Mouse (Mus musculus) kidney, adult 18-20 months (tissue): ENCODE results near the gene Tlr5.

Source experiments
- DNase-seq: peaks from one replicate; pipeline ENCODE4 v3.0.0; 2021

Gene Tlr5

DNA sequence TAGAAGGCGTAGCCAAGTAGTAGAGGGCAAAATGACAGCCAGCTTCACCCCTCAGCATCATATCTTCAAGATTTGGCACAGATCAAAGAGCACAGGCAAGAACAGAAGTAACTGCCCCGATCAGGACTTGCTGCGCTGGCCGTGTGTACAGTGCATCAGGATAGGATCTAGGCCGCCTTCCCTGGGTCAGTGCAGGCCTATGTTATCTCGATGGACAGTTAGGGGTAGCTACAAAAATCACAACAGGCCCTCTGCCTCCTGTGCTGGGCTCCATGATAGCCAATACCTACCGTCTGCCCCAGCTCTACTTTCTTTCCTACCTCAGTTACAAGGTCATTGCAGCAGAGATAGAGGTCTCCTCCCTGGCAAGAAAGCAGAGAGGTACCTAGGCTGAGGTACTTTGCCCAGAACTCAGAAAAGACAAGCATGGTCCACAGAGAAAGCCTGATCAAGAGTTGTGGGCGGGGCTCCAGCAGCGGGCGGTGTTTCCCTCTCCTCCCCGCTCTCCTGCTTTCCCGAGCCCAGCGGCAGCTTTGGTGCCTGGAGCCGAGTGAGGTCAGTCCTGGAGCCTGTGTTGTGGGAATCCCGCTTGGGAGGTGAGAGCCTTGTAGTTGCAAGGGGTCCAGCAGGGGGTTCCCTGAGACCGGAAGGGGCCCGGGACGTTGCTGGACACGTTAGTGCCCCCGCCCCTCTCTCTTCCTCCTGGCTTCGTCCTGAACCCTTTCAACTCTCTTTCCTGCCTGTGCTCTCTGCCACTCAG is at the start of gene Tlr5:
Gene Tlr5 (plus strand): TSS at position 502 of the 760 bp plus-strand sequence.
- DNase-seq = peak; percentile 57

DNA sequence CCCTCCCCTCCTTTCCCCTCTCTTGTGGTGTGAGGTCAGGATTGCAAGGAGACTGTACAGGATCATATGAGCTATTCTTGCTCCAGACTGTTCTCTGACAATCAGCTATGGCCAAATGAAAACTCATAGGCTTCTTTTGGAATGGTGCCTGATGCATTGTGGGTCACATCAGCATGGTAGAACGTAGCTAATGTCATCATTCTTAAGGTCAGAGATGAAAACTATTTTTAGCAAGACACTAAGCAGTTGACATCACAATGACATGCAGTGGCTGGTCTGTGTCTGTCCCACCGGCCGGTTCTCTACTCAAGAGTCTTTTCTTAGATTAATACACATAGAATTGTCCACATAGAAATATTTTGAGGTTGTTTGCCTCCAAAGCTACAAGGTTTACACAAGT is 48.9 kb upstream of the Tlr5 start:
- no peak for DNase-seq

GRCm38 (mm10) chr1:182908050-182909036 is 46.2 kb upstream of the Tlr5 start:
- peak; percentile 79 for DNase-seq

- DNase-seq = no peak
Measured at GRCm38 (mm10) chr1:182909066-182909465, 45.5 kb upstream of the Tlr5 start.

DNA sequence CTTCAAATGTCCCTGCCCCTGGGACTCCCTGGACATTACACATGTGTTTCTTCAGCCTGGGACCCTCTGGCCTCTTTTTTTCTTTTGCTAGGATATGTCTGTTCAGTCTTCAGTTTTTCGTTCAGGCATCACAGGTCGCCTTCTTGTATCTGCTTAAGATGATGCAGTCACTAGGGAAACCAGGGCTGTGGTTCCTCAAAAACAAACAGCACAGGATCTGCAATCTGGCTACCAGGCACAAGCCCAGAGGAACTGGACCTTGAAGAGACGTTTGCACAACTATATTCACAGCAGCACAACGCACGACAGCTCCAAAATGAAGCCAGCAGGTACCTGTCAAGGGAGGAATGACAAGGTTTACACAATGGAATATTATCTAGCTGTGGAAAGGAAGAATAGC is 45.0 kb upstream of the Tlr5 start:
- DNase-seq = no peak

- DNase-seq = no peak
Measured at GRCm38 (mm10) chr1:182912591-182912990, 42.0 kb upstream of the Tlr5 start.

GRCm38 (mm10) chr1:182914121-182914908 is 40.3 kb upstream of the Tlr5 start:
- DNase-seq = no peak

GRCm38 (mm10) chr1:182916166-182916565 is 38.4 kb upstream of the Tlr5 start:
- no peak for DNase-seq

GRCm38 (mm10) chr1:182918718-182919346 is 35.8 kb upstream of the Tlr5 start:
- DNase-seq = no peak

GRCm38 (mm10) chr1:182922824-182923223 is 31.8 kb upstream of the Tlr5 start:
- no peak for DNase-seq

DNA sequence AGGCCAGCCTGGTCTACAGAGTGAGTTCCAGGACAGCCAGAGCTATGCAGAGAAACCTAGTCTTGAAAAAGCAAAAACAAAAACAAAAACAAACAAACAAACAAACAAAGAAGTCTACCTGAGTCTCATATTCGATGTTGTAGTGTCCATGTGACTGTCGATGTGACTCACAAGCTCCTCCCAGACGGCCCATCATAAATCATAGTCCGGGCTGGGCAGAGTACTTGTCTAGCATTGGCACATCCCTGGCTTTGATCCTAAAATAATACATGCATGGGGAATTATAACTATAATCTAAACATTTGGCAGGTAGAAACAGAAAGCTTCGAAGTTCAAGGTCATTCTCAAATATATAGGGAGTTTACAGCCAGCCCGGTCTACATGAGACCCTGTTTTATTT is 28.1 kb upstream of the Tlr5 start:
- DNase-seq = no peak

- DNase-seq = no peak
Measured at GRCm38 (mm10) chr1:182927878-182928851, 26.4 kb upstream of the Tlr5 start.

GRCm38 (mm10) chr1:182935469-182935868 is 19.1 kb upstream of the Tlr5 start:
- no peak for DNase-seq

DNA sequence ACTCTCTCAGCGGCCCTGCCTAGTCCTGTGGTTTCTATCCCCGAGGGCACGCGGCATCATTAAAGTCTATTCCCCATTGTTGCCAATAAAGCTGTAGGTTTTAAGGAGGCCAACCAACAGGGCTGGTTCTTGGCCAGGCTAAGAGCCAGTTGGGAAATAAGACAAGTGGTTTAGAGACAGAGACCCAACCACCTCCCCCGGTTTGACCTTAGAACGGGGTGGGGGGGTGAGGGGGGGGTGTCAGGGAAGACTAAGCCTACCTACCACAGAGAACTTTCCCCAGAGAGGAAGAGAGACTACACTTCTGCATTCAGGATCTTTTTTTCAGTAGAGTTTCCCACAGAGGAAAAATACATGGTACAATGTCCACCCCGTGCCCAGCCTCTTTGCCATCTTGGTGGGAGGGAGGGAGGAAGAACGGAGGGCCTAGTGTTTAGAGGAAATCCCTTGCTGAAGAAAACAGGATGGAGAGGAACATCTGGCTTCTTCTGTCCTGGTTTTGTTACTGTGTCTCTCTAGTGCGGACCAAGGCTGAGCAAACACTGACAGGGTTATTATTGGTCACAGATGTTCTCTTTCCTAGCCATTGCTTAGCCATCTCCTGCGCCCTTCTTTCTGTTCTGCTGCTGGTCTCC is 17.0 kb upstream of the Tlr5 start:
- DNase-seq = no peak

GRCm38 (mm10) chr1:182941921-182942320 is 12.7 kb upstream of the Tlr5 start:
- no peak for DNase-seq

- DNase-seq = no peak
Measured at GRCm38 (mm10) chr1:182943911-182944310, 10.7 kb upstream of the Tlr5 start.

- no peak for DNase-seq
Measured at GRCm38 (mm10) chr1:182944638-182945037, 9.9 kb upstream of the Tlr5 start.

DNA sequence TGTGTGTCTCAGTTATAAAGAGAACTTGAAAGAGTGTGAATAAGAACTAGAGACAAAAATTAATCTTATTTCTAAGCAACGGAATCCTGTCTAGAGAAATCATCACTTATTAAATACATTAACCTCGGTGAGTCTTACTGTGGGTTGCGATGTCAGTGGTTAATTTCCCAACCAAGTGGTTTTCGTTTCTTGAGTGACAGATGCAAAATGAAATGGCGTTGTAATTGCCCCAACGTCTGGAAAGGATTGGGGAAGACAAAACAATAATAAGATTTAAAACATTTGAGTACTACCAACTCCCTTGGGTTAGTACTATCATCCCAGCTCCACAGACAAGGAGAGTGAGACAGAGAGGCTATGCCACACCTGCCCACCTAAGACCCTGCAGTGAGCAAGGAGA is 9.0 kb upstream of the Tlr5 start:
- DNase-seq = no peak

DNA sequence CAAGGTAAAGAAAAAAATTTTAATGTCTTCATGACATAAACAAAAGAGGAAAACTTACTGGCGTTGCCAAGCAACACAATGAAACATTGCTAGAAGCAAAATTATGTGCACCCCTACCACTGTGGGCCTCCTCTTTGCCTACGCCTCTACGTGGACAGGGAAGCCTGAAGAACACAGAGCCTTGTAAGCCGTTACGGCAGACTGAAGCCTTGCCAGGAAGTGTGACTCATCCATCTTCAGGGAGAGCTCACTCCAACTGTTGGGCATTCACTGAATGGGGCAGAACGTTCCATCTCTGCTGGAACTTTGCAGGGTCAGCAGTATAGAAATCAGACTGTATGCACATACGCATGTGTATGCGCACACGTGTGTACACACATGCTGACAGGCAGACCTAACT is 3.3 kb upstream of the Tlr5 start:
- DNase-seq = no peak

GRCm38 (mm10) chr1:182953165-182953564 is 1.4 kb upstream of the Tlr5 start:
- no peak for DNase-seq

DNA sequence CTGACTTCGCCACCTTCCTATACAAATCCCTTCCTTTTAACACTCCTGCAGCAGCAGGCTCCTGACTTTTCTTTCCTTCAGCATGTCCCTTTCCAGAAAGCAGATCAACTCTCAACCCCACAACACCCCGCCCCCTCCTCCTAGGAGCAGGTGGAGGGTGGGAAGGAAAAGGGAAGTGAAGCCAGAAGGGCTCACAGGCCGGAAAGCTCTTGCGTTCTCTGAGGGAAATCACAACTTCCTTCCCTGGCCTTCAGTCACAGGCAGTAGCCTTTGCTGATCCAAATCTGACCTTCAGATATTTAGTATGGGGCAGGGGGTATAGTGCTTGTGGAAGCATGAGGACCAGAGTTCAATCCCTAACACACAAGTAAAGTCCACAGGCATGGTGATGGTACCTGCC is 921 bp upstream of the Tlr5 start:
- DNase-seq = no peak
